Mouse (Mus musculus) ES-Bruce4 (cell line): ENCODE measurements around the gene Tomm40. TPM values are rescaled to one million over a fixed set of nuclear protein-coding genes. Genes with fewer than 3 reads are reported as not detected.

ENCODE experiments used
- H3K27ac ChIP-seq: 2 replicates; pipeline ENCODE4 v1.5.1; 2012; ENCODE audit warnings: low read length, inconsistent platforms; ENCODE audit not compliant: insufficient read depth
- H3K27me3 ChIP-seq: 2 replicates; pipeline ENCODE4 v1.6.1; 2012; ENCODE audit warnings: mild to moderate bottlenecking, low read length, inconsistent platforms; ENCODE audit not compliant: control insufficient read depth, poor library complexity, insufficient read depth, severe bottlenecking
- H3K36me3 ChIP-seq: 2 replicates; pipeline ENCODE4 v1.6.1; 2012; ENCODE audit warnings: inconsistent platforms, mild to moderate bottlenecking, low read length, moderate library complexity; ENCODE audit not compliant: control insufficient read depth, poor library complexity, insufficient read depth, severe bottlenecking
- H3K4me1 ChIP-seq: one replicate; pipeline ENCODE4 v1.8.1; 2011; ENCODE audit warnings: low read length; ENCODE audit not compliant: control insufficient read depth, insufficient read depth
- H3K4me3 ChIP-seq: 2 replicates; pipeline ENCODE4 v1.5.1; 2011; ENCODE audit warnings: low read depth, mild to moderate bottlenecking, low read length
- H3K9ac ChIP-seq: 2 replicates; pipeline ENCODE4 v1.6.1; 2012; ENCODE audit warnings: low read depth, mild to moderate bottlenecking, inconsistent platforms; ENCODE audit not compliant: poor library complexity, severe bottlenecking
- H3K9me3 ChIP-seq: replicated peaks from 2 replicates; pipeline ENCODE4 v1.6.1; 2012; ENCODE audit warnings: mild to moderate bottlenecking, low read length, inconsistent platforms; ENCODE audit not compliant: control insufficient read depth, poor library complexity, insufficient read depth, severe bottlenecking
- CTCF ChIP-seq: IDR thresholded peaks from one replicate; pipeline ENCODE4 v1.8.1; 2011; ENCODE audit warnings: low read depth, low read length
- EP300 ChIP-seq: IDR thresholded peaks from 2 replicates; pipeline ENCODE4 v1.6.1; 2011; ENCODE audit warnings: low read depth, low read length; ENCODE audit not compliant: insufficient read depth
- POLR2A ChIP-seq: IDR thresholded peaks from one replicate; pipeline ENCODE4 v1.8.1; 2011; ENCODE audit warnings: low read length; ENCODE audit not compliant: insufficient read depth
- polyA plus RNA-seq: library from polyadenylated mRNA; stranded (reverse); fragments of >200 nt; gene quantifications from 2 replicates; pipeline ENCODE4 v1.2.4, GENCODE M21; 2011; ENCODE audit warnings: low read depth; ENCODE audit not compliant: missing spikeins, insufficient read depth, insufficient read length

The Tomm40 gene
- polyA plus RNA-seq, 1 experiment: 68.2 TPM

DNA sequence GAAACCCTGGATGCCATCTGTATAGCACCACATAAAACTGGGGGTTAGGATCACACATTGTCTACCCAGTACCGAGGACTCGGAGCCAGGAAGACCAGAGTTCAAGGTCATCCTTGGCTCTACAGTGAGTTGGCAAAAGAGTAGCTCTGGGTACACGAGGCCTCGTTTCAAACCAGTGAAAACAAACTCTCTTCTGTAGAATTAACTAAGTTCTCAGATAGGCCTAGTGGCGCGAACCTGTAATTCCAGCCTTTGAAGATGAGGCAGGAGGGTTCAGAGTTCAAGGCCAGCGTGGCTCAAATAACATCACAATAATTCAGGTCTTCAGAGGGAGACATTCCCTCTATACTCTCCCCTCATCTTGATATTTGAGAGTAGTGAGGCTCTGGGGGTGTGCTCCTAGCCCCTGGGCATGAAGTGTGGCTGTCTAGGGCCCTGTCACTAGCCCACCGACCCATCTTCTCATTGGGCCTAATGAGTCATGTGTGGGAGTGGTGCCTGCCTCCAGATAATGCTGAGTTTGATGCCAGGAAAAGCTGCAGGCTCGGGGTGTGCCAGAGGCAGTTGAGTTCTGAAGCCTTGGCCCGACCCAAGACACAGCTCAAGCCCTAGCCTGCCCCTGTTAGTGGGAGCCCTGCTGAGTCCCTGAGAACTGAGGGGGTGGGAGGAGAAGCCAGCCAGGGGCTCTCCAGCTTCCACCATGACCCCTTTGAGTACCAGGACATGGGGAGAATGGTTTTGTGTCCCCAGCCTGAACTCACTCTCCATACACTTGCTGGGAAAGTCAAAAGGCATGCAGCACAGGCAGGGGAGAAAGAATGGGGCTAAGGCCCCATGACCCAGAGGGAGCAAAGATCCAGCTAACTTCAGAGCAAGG is 20.7 kb downstream of the Tomm40 start:
- no peak overlapping the region for H3K9ac ChIP-seq
- no peaks in the 10 kb centered on the region for H3K9me3 ChIP-seq
- peaks cover 21% of the 10 kb centered on the region for H3K36me3 ChIP-seq
- H3K27ac ChIP-seq: peak overlapping the region; percentile 22; the same call in 1 of the 2 replicates
- no peak overlapping the region for H3K4me3 ChIP-seq
- peaks cover 4% of the 10 kb centered on the region for H3K4me1 ChIP-seq
- H3K27me3 ChIP-seq: no peaks in the 10 kb centered on the region
- no peak for TF ChIP-seq POLR2A
- no peak for TF ChIP-seq CTCF
- TF ChIP-seq EP300: no peak

DNA sequence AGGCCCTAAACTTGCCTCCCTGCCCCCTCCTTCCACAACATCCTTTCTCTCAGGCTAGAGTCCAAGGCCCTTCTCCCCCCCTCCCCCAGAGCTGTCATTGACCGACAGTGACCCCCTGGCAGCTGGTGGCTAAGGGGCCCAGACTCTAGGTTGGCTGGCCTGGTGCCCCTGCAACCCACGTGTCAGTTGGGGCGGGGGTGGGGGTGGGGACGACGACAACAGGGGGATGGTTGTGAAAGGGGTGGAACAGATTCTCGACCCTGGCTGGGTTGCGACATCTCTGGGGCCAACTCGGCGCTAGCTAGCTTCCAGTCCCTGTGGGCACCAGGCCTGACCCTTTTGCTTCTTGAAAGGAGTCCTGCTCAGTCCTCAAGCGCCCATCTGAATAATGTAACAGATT is 21.8 kb downstream of the Tomm40 start:
- H3K9ac ChIP-seq: 0 out of 2 replicates have a peak overlapping the region, but pooled peaks have one; percentile 70
- H3K9me3 ChIP-seq: no peaks in the 10 kb centered on the region
- H3K4me1 ChIP-seq: peaks cover 6% of the 10 kb centered on the region
- peaks cover 21% of the 10 kb centered on the region for H3K36me3 ChIP-seq
- no peaks in the 10 kb centered on the region for H3K27me3 ChIP-seq
- H3K27ac ChIP-seq: peak overlapping the region; percentile 94; the same call in 1 of the 2 replicates
- TF ChIP-seq POLR2A: no peak
- no peak for TF ChIP-seq EP300
- TF ChIP-seq CTCF: no peak
- H3K4me3 ChIP-seq: no peak overlapping the region

DNA sequence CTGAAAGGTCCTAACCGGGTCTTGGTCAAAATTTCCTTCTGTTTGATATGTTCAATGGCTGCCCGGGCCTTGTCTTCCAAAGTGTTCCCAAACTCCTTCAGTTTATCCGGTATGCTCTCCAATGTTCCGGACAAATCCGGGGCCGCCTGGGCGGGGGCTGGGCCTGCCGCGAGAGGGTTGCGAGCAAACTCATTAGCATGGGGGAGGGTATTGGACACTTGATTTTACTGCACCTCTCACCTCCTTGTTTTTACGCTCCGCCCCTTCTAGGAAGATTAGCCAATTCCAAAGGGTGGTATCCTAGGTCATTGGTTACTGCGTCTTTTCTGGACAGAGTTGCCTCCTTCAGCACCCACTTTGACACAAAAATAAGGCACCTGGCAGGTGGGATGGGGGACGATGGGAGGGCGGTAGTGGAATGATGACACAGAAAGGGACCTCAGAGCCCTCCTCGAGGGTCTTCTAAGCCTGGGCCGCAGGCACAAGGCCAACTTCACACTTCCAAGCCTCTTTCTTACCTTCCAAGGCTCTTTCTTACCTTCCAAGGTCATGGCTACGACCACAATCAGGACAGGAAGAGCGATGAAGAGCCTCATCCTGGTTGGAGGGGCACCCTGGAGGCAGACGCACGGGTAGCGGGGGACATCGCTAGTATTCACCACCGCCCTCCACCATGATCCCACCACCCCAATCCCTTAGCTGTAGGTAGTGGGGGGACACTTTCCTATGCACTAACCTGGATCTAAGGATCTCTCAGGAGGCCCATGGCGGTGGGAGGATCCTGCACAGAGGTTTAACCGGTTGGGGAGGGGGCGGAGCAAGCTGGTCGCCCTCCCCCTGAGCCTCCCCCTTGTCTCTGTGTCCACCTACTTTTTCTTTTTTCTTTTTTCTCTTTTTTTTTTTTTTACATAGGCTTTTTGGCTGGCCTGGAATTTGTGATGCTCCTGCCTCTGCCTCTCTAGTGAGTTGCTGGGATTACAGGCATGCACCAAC is 23.1 kb downstream of the Tomm40 start, which contains the start of gene Apoc1:
Apoc1 (minus strand) TSS at position 788 of the 993 bp plus-strand sequence.
- Histone ChIP-seq H3K9ac (peak within 1 kb of the TSS; percentile 70), H3K4me3 (peak within 1 kb of the TSS; percentile 88), H3K36me3 (peaks cover 13% of the 10 kb centered on the region), H3K4me1 (peaks cover 6% of the 10 kb centered on the region), H3K9me3 (no peaks in the 10 kb centered on the region), H3K27ac (peak within 1 kb of the TSS; percentile 94), H3K27me3 (no peaks in the 10 kb centered on the region)
- TF ChIP-seq POLR2A: peak; percentile 47
- TF ChIP-seq CTCF: no peak
- peak; percentile 66; the same call in 1 of the 2 replicates for TF ChIP-seq EP300

DNA sequence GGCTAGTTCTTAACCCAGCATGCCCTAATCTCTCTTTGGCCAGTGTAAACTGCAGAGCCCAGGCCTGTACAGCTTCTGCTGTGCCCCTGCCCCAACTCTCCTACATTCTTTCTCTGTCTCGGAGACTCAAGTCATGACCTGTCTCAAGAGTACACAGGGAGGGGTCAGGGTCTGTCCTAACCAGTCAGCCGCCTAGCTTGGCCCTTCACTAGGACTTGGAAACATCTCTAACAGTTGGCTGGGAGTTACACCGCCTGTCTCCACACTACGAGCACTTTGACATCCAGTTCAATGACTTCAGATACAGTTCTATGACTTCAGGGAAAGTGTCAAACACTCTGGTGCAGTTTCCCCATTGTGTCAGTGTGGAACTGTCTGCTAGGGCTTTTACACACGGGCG is 23.8 kb downstream of the Tomm40 start:
- no peaks in the 10 kb centered on the region for H3K9me3 ChIP-seq
- H3K36me3 ChIP-seq: peaks cover 6% of the 10 kb centered on the region
- no peaks in the 10 kb centered on the region for H3K27me3 ChIP-seq
- H3K4me1 ChIP-seq: peaks cover 6% of the 10 kb centered on the region
- peak overlapping the region; percentile 70 for H3K9ac ChIP-seq
- H3K4me3 ChIP-seq: peak overlapping the region; percentile 87
- TF ChIP-seq EP300 (0 out of 2 replicates have a peak, but pooled peaks have one; percentile 31), POLR2A (no peak)
- H3K27ac ChIP-seq: peak overlapping the region; percentile 84

DNA sequence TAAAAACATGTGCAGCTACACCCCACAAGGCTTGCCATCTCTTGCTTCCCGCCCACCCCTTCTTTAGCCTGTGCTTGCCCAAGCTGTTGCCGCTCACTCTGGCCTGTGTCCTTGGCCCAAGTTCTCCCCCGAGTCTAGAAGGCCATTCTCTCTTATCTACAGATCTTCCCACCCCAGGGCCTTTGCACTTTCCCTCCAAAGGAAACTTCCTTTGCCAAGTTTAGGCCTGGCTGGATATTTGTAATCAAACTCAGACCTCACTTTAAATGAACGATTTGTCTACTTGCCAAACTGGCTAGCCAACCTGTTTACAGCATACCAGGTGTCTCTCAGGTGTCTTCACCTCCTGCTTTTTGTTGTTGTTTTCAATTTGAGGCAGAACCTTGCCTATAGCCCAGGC is 24.4 kb downstream of the Tomm40 start:
- Histone ChIP-seq H3K27me3 (no peaks in the 10 kb centered on the region), H3K27ac (peak overlapping the region; percentile 84), H3K4me1 (peaks cover 3% of the 10 kb centered on the region), H3K9ac (peak overlapping the region; percentile 70), H3K4me3 (peak overlapping the region; percentile 87), H3K36me3 (no peaks in the 10 kb centered on the region), H3K9me3 (no peaks in the 10 kb centered on the region)
- TF ChIP-seq EP300: no peak
- no peak for TF ChIP-seq CTCF
- no peak for TF ChIP-seq POLR2A
